Mouse (Mus musculus) C2C12 (cell line): ENCODE measurements around the gene Acp7.

Experiments
- CEBPB ChIP-seq: IDR thresholded peaks from one replicate; pipeline ENCODE4 v1.6.1; 2011; ENCODE audit warnings: low read depth, mild to moderate bottlenecking, control low read depth, moderate library complexity
- CTCF ChIP-seq: IDR thresholded peaks from one replicate; pipeline ENCODE4 v1.5.1; 2011; ENCODE audit not compliant: control insufficient read depth, insufficient read depth, insufficient read length
- FOSL1 ChIP-seq: IDR thresholded peaks from one replicate; pipeline ENCODE4 v1.8.0; 2011; ENCODE audit warnings: mild to moderate bottlenecking, low read length; ENCODE audit not compliant: poor library complexity, insufficient read depth, severe bottlenecking
- MAX ChIP-seq: IDR thresholded peaks from one replicate; pipeline ENCODE4 v1.6.1; 2011; ENCODE audit warnings: mild to moderate bottlenecking, control low read depth
- MYOD1 ChIP-seq: IDR thresholded peaks from one replicate; pipeline ENCODE4 v1.6.1; 2011; ENCODE audit warnings: low read depth; ENCODE audit not compliant: control insufficient read depth, insufficient read length
- MYOG ChIP-seq: IDR thresholded peaks from one replicate; pipeline ENCODE4 v1.6.1; 2011; ENCODE audit not compliant: control insufficient read depth, insufficient read length; ENCODE audit errors: extremely low read depth
- USF1 ChIP-seq: IDR thresholded peaks from one replicate; pipeline ENCODE4 v1.6.1; 2011; ENCODE audit warnings: low read depth, mild to moderate bottlenecking, control low read depth, moderate library complexity

- no peak for TF ChIP-seq CTCF
- no peak for TF ChIP-seq MYOG
- no peak for TF ChIP-seq MAX
- no peak for TF ChIP-seq USF1
- TF ChIP-seq CEBPB: no peak
- no peak for TF ChIP-seq FOSL1
- TF ChIP-seq MYOD1: no peak
These were observed 54.7 kb downstream of the Acp7 start for GRCm38 (mm10) chr7:28576271-28576914.
